ENCODE assay signal across 22 mouse cellular contexts in genomic region chr8:71596798-71597197, GRCm38 (mm10). TPM values are rescaled to one million over a fixed set of nuclear protein-coding genes. Genes with fewer than 3 reads are reported as not detected.
DNase-seq lines count a peak whose midpoint lies in the region; ATAC-seq lines count a peak whose summit lies in the region.
"Had no signal": no experiment of that assay in that cellular context is flagged by ENCODE, and none has a peak within 500 bp of the region (broad histone marks: within the 10 kb centered on the region; RNA-seq: fewer than 3 reads in every experiment).

No protein-coding gene starts in this region.

- peak; percentile 87 for DNase-seq in A20 (ENCODE audit: low read depth, low spot score)
- peak; percentile 60 for DNase-seq in MEL-GATA-1-ER (ENCODE audit: extremely low read depth, low read depth)
- DNase-seq in naive thymus-derived CD4-positive, alpha-beta T cell, adult 2 months (ENCODE audit: low read depth) = peak; percentile 42
- DNase-seq in right cerebral cortex, postnatal 25 days = no peak
- DNase-seq in gastrocnemius, postnatal 14 days = no peak
- DNase-seq: cerebellum, postnatal 36 days; kidney, adult 11 months; liver, embryonic 13.5 days; right cerebral cortex, postnatal 14 days had no signal

- 86% methylated on average over 4 of the region's 4 CpGs for WGBS in forebrain, embryonic 13.5 days
- 85% methylated on average over 4 of the region's 4 CpGs for WGBS in forebrain, embryonic 16.5 days

- no peak overlapping the region for H3K4me3 ChIP-seq in forebrain, embryonic 13.5 days
- no peak overlapping the region for H3K4me3 ChIP-seq in forebrain, embryonic 16.5 days (replicated peaks; ENCODE audit: low read length)
- H3K4me3 ChIP-seq: embryonic facial prominence, embryonic 13.5 days; forebrain, embryonic 12.5 days; heart, adult 2 months; liver, embryonic 13.5 days had no signal

- intact Hi-C loops in gastrocnemius, postnatal 14 days (cut with DNase I; ENCODE audit: low total_unique reads) = loop anchor here (2.0 to 5.0 kb wide), 2 partner anchors 34 to 61 kb away; no protein-coding TSS in a partner anchor

- no peak overlapping the region for H3K27ac ChIP-seq in forebrain, embryonic 13.5 days
- no peak overlapping the region for H3K27ac ChIP-seq in forebrain, embryonic 16.5 days (ENCODE audit: low read length)
- H3K27ac ChIP-seq: embryonic facial prominence, embryonic 13.5 days; heart, adult 2 months; hindbrain, embryonic 14.5 days; limb, embryonic 10.5 days; liver, embryonic 13.5 days; midbrain, embryonic 12.5 days had no signal

- ATAC-seq in forebrain, embryonic 13.5 days = no peak
- no peak for ATAC-seq in forebrain, embryonic 16.5 days
- ATAC-seq in inflammation-experienced regulatory T-cells, adult 6 months = no peak
- ATAC-seq: activated CD4-positive, CD25-positive, alpha-beta regulatory T cell, adult 4 months; lung, postnatal 0 days had no signal

- peaks cover 29% of the 10 kb centered on the region for H3K4me1 ChIP-seq in forebrain, embryonic 13.5 days
- H3K4me1 ChIP-seq in forebrain, embryonic 16.5 days (replicated peaks; ENCODE audit: control insufficient read depth, insufficient read depth, low read length) = peaks cover 18% of the 10 kb centered on the region

- H3K9me3 ChIP-seq in forebrain, embryonic 13.5 days (replicated peaks) = no peaks in the 10 kb centered on the region
- no peaks in the 10 kb centered on the region for H3K9me3 ChIP-seq in forebrain, embryonic 16.5 days (ENCODE audit: control insufficient read depth, low read length)
- H3K9me3 ChIP-seq: embryonic facial prominence, embryonic 13.5 days; forebrain, embryonic 12.5 days; limb, embryonic 10.5 days; liver, embryonic 13.5 days; midbrain, embryonic 12.5 days had no signal

- peaks cover 10% of the 10 kb centered on the region; the same call in 1 of the 2 replicates for H3K36me3 ChIP-seq in forebrain, embryonic 13.5 days (ENCODE audit: poor library complexity, severe bottlenecking)
- no peaks in the 10 kb centered on the region for H3K36me3 ChIP-seq in forebrain, embryonic 16.5 days (ENCODE audit: control insufficient read depth, insufficient read depth)
- H3K36me3 ChIP-seq: liver, embryonic 13.5 days had no signal

- no peak overlapping the region for H3K4me2 ChIP-seq in forebrain, embryonic 13.5 days
- no peak overlapping the region for H3K4me2 ChIP-seq in forebrain, embryonic 16.5 days (ENCODE audit: low read length)
- H3K4me2 ChIP-seq: forebrain, embryonic 12.5 days; hindbrain, embryonic 14.5 days; liver, embryonic 13.5 days; midbrain, embryonic 12.5 days had no signal

- H3K9ac ChIP-seq in forebrain, embryonic 13.5 days = peak overlapping the region; percentile 16; the same call in 1 of the 2 replicates
- H3K9ac ChIP-seq in forebrain, embryonic 16.5 days (replicated peaks; ENCODE audit: low read depth, low read length) = no peak overlapping the region
- H3K9ac ChIP-seq: forebrain, embryonic 12.5 days; midbrain, embryonic 12.5 days had no signal

- H3K27me3 ChIP-seq in forebrain, embryonic 13.5 days = peaks cover 20% of the 10 kb centered on the region
- peaks cover 10% of the 10 kb centered on the region for H3K27me3 ChIP-seq in forebrain, embryonic 16.5 days (replicated peaks; ENCODE audit: control insufficient read depth, insufficient read depth, low read length)

RNA-seq across cellular contexts. Expression of gene Fam129c, which starts 0.7 kb away (rescaled TPM):
- 5.1 and 6.2 TPM in 2 replicates for polyA plus RNA-seq in forebrain, embryonic 13.5 days (2015; fragmentation: Nextera tagmentation; extraction: Ambion mirVana)
- polyA plus RNA-seq in forebrain, embryonic 16.5 days (2015; fragmentation: Nextera tagmentation; extraction: Ambion mirVana) = 6.2 and 8.4 TPM in 2 replicates
- 1 to 10 TPM; 1.5 to 2.0 (median 1.7) TPM for polyA plus RNA-seq in inflammation-experienced regulatory T-cells, adult 6 months (2017; shearing (Covaris generic))
- total RNA-seq in gastrocnemius, postnatal 14 days (2021) = under 1 TPM; 0.59 to 0.82 TPM

RNA-seq across cellular contexts. Expression of gene Pgls, which starts 4.8 kb away (rescaled TPM):
- polyA plus RNA-seq in forebrain, embryonic 13.5 days (2015; fragmentation: Nextera tagmentation; extraction: Ambion mirVana) = 201 and 206 TPM in 2 replicates
- 167 and 189 TPM in 2 replicates for polyA plus RNA-seq in forebrain, embryonic 16.5 days (2015; fragmentation: Nextera tagmentation; extraction: Ambion mirVana)
- polyA plus RNA-seq in inflammation-experienced regulatory T-cells, adult 6 months (2017; shearing (Covaris generic)) = 10 to 100 TPM; 52.1 to 61.7 (median 60.1) TPM
- total RNA-seq in gastrocnemius, postnatal 14 days (2021) = 10 to 100 TPM; 40.5 to 43.3 TPM

RNA-seq across cellular contexts. Expression of gene Colgalt1, which starts 14.0 kb away (rescaled TPM):
- 37.5 and 39.9 TPM in 2 replicates for polyA plus RNA-seq in forebrain, embryonic 13.5 days (2015; fragmentation: Nextera tagmentation; extraction: Ambion mirVana)
- polyA plus RNA-seq in forebrain, embryonic 16.5 days (2015; fragmentation: Nextera tagmentation; extraction: Ambion mirVana) = 60.4 and 63.6 TPM in 2 replicates
- 10 to 100 TPM in 2 of 3 experiments, 1 to 10 TPM in 1; 8.7 to 14.8 (median 13.6) TPM for polyA plus RNA-seq in inflammation-experienced regulatory T-cells, adult 6 months (2017; shearing (Covaris generic))
- 10 to 100 TPM; 35.6 to 39.3 TPM for total RNA-seq in gastrocnemius, postnatal 14 days (2021)

RNA-seq across cellular contexts. Expression of gene Slc27a1, which starts 28.1 kb away (rescaled TPM):
- 59.9 and 61.0 TPM in 2 replicates for polyA plus RNA-seq in forebrain, embryonic 13.5 days (2015; fragmentation: Nextera tagmentation; extraction: Ambion mirVana)
- 74.6 and 75.9 TPM in 2 replicates for polyA plus RNA-seq in forebrain, embryonic 16.5 days (2015; fragmentation: Nextera tagmentation; extraction: Ambion mirVana)
- 1 to 10 TPM; 4.5 to 8.6 (median 5.8) TPM for polyA plus RNA-seq in inflammation-experienced regulatory T-cells, adult 6 months (2017; shearing (Covaris generic))
- 10 to 100 TPM; 29.9 to 50.8 TPM for total RNA-seq in gastrocnemius, postnatal 14 days (2021)

RNA-seq across cellular contexts. Expression of gene Nxnl1, which starts 30.4 kb away (rescaled TPM):
- polyA plus RNA-seq in forebrain, embryonic 13.5 days (2015; fragmentation: Nextera tagmentation; extraction: Ambion mirVana) = 0.06 TPM in 1 of 2 replicates, not detected in the other
- polyA plus RNA-seq in forebrain, embryonic 16.5 days (2015; fragmentation: Nextera tagmentation; extraction: Ambion mirVana) = not detected in 2 replicates
- under 1 TPM in 1 of 3 experiments, not detected in 2; 0.13 TPM for polyA plus RNA-seq in inflammation-experienced regulatory T-cells, adult 6 months (2017; shearing (Covaris generic))
- under 1 TPM in 1 of 2 experiments, not detected in 1; 0.18 TPM for total RNA-seq in gastrocnemius, postnatal 14 days (2021)
- total RNA-seq: layer of hippocampus, postnatal 10 days had no signal
- polyA plus RNA-seq: embryonic facial prominence, embryonic 13.5 days; forebrain, embryonic 12.5 days; limb, embryonic 10.5 days; midbrain, embryonic 12.5 days; stomach, embryonic 14.5 days had no signal

Comparison
In these comparisons a context has a peak if more than half of its experiments do, and no peak if none do; other contexts are left out.
1. DNase-seq: peak in A20 (single experiment), MEL-GATA-1-ER (single experiment) and naive thymus-derived CD4-positive, alpha-beta T cell, adult 2 months (single experiment); none in right cerebral cortex, postnatal 25 days (single experiment) and gastrocnemius, postnatal 14 days (single experiment).